Mouse (Mus musculus) embryonic fibroblast, embryonic 13.5 days (primary cell): ENCODE data around the gene A830018L16Rik. TPM values are rescaled to one million over a fixed set of nuclear protein-coding genes. Genes with fewer than 3 reads are reported as not detected.

Experiments used
- H3K27ac ChIP-seq: 2 replicates; pipeline ENCODE4 v1.5.1; 2012; ENCODE audit warnings: low read length, control low read depth, inconsistent platforms; ENCODE audit not compliant: insufficient read depth
- H3K4me1 ChIP-seq: 2 replicates; pipeline ENCODE4 v1.6.1; 2011; ENCODE audit warnings: low read length; ENCODE audit not compliant: control insufficient read depth, insufficient read depth
- H3K4me3 ChIP-seq: 2 replicates; pipeline ENCODE4 v1.5.1; 2011; ENCODE audit warnings: mild to moderate bottlenecking, control low read depth, low read length; ENCODE audit not compliant: insufficient read depth
- CTCF ChIP-seq: IDR thresholded peaks from 2 replicates; pipeline ENCODE4 v1.5.1; 2011; ENCODE audit warnings: mild to moderate bottlenecking, control low read depth, low read length, moderate library complexity, borderline replicate concordance; ENCODE audit not compliant: insufficient read depth
- POLR2A ChIP-seq: IDR thresholded peaks from 2 replicates; pipeline ENCODE4 v1.6.1; 2011; ENCODE audit warnings: low read depth, mild to moderate bottlenecking, control low read depth, low read length, moderate library complexity
- polyA plus RNA-seq: library from polyadenylated mRNA; stranded (reverse); fragments of >200 nt; gene quantifications from 2 replicates; pipeline ENCODE4 v1.2.4, GENCODE M21; 2011; ENCODE audit warnings: low read depth; ENCODE audit not compliant: missing spikeins, insufficient read length

The A830018L16Rik gene
- polyA plus RNA-seq = 0.44 and 0.89 TPM in 2 replicates

GRCm38 (mm10) chr1:11413894-11414556, at the start of gene A830018L16Rik:
Gene A830018L16Rik, plus strand, starts transcription at chr1:11414105.
- Histone ChIP-seq H3K4me3 (peak within 1 kb of the TSS; percentile 41), H3K4me1 (no peaks in the 10 kb centered on the region), H3K27ac (no peak within 1 kb of the TSS)
- TF ChIP-seq POLR2A (no peak), CTCF (peak; percentile 38; the same call in 1 of the 2 replicates)

GRCm38 (mm10) chr1:11385846-11386245, 28.1 kb upstream of the A830018L16Rik start:
- H3K4me1 ChIP-seq = no peaks in the 10 kb centered on the region
- no peak for TF ChIP-seq CTCF
- TF ChIP-seq POLR2A = no peak
- no peak overlapping the region for H3K27ac ChIP-seq
- H3K4me3 ChIP-seq = no peak overlapping the region

GRCm38 (mm10) chr1:11395408-11395807, 18.5 kb upstream of the A830018L16Rik start:
- no peak for TF ChIP-seq CTCF
- TF ChIP-seq POLR2A = no peak
- Histone ChIP-seq H3K27ac (no peak overlapping the region), H3K4me1 (no peaks in the 10 kb centered on the region), H3K4me3 (no peak overlapping the region)

- TF ChIP-seq POLR2A = no peak
- no peak for TF ChIP-seq CTCF
- no peak overlapping the region for H3K27ac ChIP-seq
- no peak overlapping the region for H3K4me3 ChIP-seq
- H3K4me1 ChIP-seq = no peaks in the 10 kb centered on the region
Measured at GRCm38 (mm10) chr1:11395996-11396736, 17.7 kb upstream of the A830018L16Rik start.

- H3K4me3 ChIP-seq = no peak overlapping the region
- H3K27ac ChIP-seq = no peak overlapping the region
- no peaks in the 10 kb centered on the region for H3K4me1 ChIP-seq
- no peak for TF ChIP-seq POLR2A
- TF ChIP-seq CTCF = no peak
Measured at GRCm38 (mm10) chr1:11401159-11401558, 12.7 kb upstream of the A830018L16Rik start.

- no peaks in the 10 kb centered on the region for H3K4me1 ChIP-seq
- H3K27ac ChIP-seq = no peak overlapping the region
- no peak overlapping the region for H3K4me3 ChIP-seq
- no peak for TF ChIP-seq POLR2A
- no peak for TF ChIP-seq CTCF
Measured at GRCm38 (mm10) chr1:11405527-11405926, 8.4 kb upstream of the A830018L16Rik start.

- Histone ChIP-seq H3K4me3 (no peak overlapping the region), H3K27ac (no peak overlapping the region), H3K4me1 (no peaks in the 10 kb centered on the region)
- TF ChIP-seq POLR2A (no peak), CTCF (no peak)
Measured at GRCm38 (mm10) chr1:11406026-11406425, 7.9 kb upstream of the A830018L16Rik start.

- peak overlapping the region; percentile 41 for H3K4me3 ChIP-seq
- TF ChIP-seq POLR2A (no peak), CTCF (no peak)
- H3K4me1 ChIP-seq = no peaks in the 10 kb centered on the region
- H3K27ac ChIP-seq = no peak overlapping the region
Measured at GRCm38 (mm10) chr1:11414560-11414959, 655 bp downstream of the A830018L16Rik start.

GRCm38 (mm10) chr1:11427310-11427709, 13.4 kb downstream of the A830018L16Rik start:
- Histone ChIP-seq H3K4me3 (no peak overlapping the region), H3K27ac (no peak overlapping the region), H3K4me1 (no peaks in the 10 kb centered on the region)
- TF ChIP-seq POLR2A (no peak), CTCF (no peak)

GRCm38 (mm10) chr1:11458353-11458752, 44.4 kb downstream of the A830018L16Rik start:
- Histone ChIP-seq H3K4me1 (no peaks in the 10 kb centered on the region), H3K4me3 (no peak overlapping the region), H3K27ac (peak overlapping the region; percentile 59; the same call in 1 of the 2 replicates)
- TF ChIP-seq POLR2A (no peak), CTCF (no peak)

GRCm38 (mm10) chr1:11466325-11466724, 52.4 kb downstream of the A830018L16Rik start:
- no peak overlapping the region for H3K27ac ChIP-seq
- H3K4me3 ChIP-seq = no peak overlapping the region
- TF ChIP-seq CTCF = no peak
- TF ChIP-seq POLR2A = no peak
- no peaks in the 10 kb centered on the region for H3K4me1 ChIP-seq
